Comparison of ENCODE assay signal across 27 mouse cellular contexts in the genomic region with DNA sequence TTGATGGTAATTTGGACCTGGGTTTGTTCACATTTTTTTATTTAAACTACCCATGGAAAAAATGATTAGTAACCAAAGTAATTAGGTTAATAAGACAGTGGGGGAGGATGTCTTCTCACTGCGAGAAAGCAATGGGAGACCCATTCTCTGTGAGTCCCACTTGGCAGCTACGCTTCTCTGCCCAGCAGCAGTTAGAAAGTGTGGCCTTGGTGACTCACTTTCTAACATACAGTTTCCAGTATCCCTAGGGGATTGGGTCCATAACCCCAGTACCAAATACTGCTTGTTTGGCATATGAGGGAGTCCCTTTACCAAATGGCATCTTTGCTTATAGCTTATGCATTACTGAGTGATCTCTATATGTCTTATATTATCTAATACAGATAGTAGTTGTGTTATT. TPM values are rescaled to one million over a fixed set of nuclear protein-coding genes. Genes with fewer than 3 reads are reported as not detected.
DNase-seq lines count a peak whose midpoint lies in the region; ATAC-seq lines count a peak whose summit lies in the region.
"Had no signal": no experiment of that assay in that cellular context is flagged by ENCODE, and none has a peak within 500 bp of the region (broad histone marks: within the 10 kb centered on the region; RNA-seq: fewer than 3 reads in every experiment).

No protein-coding gene starts in this region.

- 0 out of 2 replicates have a peak, but pooled peaks cover 2% of the 10 kb centered on the region for H3K36me3 ChIP-seq in midbrain, embryonic 11.5 days (ENCODE audit: control insufficient read depth, insufficient read depth, low read length)
- H3K36me3 ChIP-seq in midbrain, embryonic 14.5 days (ENCODE audit: control insufficient read depth, insufficient read depth, low read length): peaks cover 8% of the 10 kb centered on the region; the same call in 1 of the 2 replicates

- H3K9me3 ChIP-seq in midbrain, embryonic 11.5 days (ENCODE audit: control insufficient read depth, low read length): no peaks in the 10 kb centered on the region
- no peaks in the 10 kb centered on the region for H3K9me3 ChIP-seq in midbrain, embryonic 14.5 days (ENCODE audit: control insufficient read depth, low read length)
- H3K9me3 ChIP-seq: embryonic facial prominence, embryonic 13.5 days; embryonic facial prominence, embryonic 15.5 days; forebrain, embryonic 12.5 days; G1E had no signal

- DNase-seq in midbrain, embryonic 11.5 days (ENCODE audit: low spot score, missing footprints): peak; percentile 76
- DNase-seq in midbrain, embryonic 14.5 days: no peak
- peak; percentile 32 for DNase-seq in MN1 (ENCODE audit: low spot score)
- DNase-seq in NIH3T3 (ENCODE audit: low read depth): peak; percentile 55
- DNase-seq in right cerebral cortex, postnatal 14 days: no peak
- DNase-seq: adrenal gland, adult 2 months; adrenal gland, postnatal 10 days; adrenal gland, postnatal 25 days; B cell, adult 2 months; cerebellum, adult 11 months; cerebellum, adult 18-20 months; cerebellum, adult 8-10 months; cerebellum, adult 9-11 months; cerebellum, postnatal 14 days; cerebellum, postnatal 36 days; embryo, embryonic 11 days had no signal

- no peak overlapping the region for H3K4me3 ChIP-seq in midbrain, embryonic 11.5 days (ENCODE audit: low read depth, low read length)
- no peak overlapping the region for H3K4me3 ChIP-seq in midbrain, embryonic 14.5 days (replicated peaks; ENCODE audit: low read depth, low read length)
- H3K4me3 ChIP-seq: embryonic facial prominence, embryonic 13.5 days; embryonic facial prominence, embryonic 15.5 days; erythroblast, embryonic 14.5 days; forebrain, embryonic 10.5 days; forebrain, embryonic 12.5 days had no signal

- H3K4me2 ChIP-seq in midbrain, embryonic 11.5 days: no peak overlapping the region
- no peak overlapping the region for H3K4me2 ChIP-seq in midbrain, embryonic 14.5 days (ENCODE audit: low read length)
- H3K4me2 ChIP-seq: embryonic facial prominence, embryonic 13.5 days; embryonic facial prominence, embryonic 15.5 days; forebrain, embryonic 12.5 days had no signal

- H3K4me1 ChIP-seq in midbrain, embryonic 11.5 days (ENCODE audit: control insufficient read depth, insufficient read depth, low read length): no peaks in the 10 kb centered on the region
- 0 out of 2 replicates have a peak, but pooled peaks cover 4% of the 10 kb centered on the region for H3K4me1 ChIP-seq in midbrain, embryonic 14.5 days (ENCODE audit: control insufficient read depth, insufficient read depth, low read length)
- H3K4me1 ChIP-seq: embryonic facial prominence, embryonic 15.5 days had no signal

- H3K27me3 ChIP-seq in midbrain, embryonic 11.5 days (ENCODE audit: control insufficient read depth, insufficient read depth, low read length): no peaks in the 10 kb centered on the region
- H3K27me3 ChIP-seq in midbrain, embryonic 14.5 days (ENCODE audit: control insufficient read depth, insufficient read depth, low read length): no peaks in the 10 kb centered on the region
- H3K27me3 ChIP-seq: CH12.LX; embryonic facial prominence, embryonic 13.5 days; embryonic facial prominence, embryonic 15.5 days; forebrain, embryonic 12.5 days had no signal

- ATAC-seq in midbrain, embryonic 11.5 days (ENCODE audit: low FRiP score): no peak
- ATAC-seq in midbrain, embryonic 14.5 days (ENCODE audit: low FRiP score, low TSS enrichment): no peak
- ATAC-seq in megakaryocyte-erythroid progenitor cell, adult 5-6 weeks (replicated peaks; ENCODE audit: low FRiP score, low TSS enrichment, poor library complexity, severe bottlenecking): no peak
- ATAC-seq: CD4-positive, CD25-positive, alpha-beta regulatory T cell, adult 4 months; forebrain, embryonic 14.5 days; forebrain, embryonic 16.5 days had no signal

- 93% methylated on average over 2 of the region's 2 CpGs for WGBS in midbrain, embryonic 11.5 days
- 86% methylated on average over 2 of the region's 2 CpGs for WGBS in midbrain, embryonic 14.5 days

- no peak overlapping the region for H3K27ac ChIP-seq in midbrain, embryonic 11.5 days (ENCODE audit: low read depth, low read length)
- no peak overlapping the region for H3K27ac ChIP-seq in midbrain, embryonic 14.5 days (replicated peaks; ENCODE audit: low read depth, low read length)
- H3K27ac ChIP-seq: embryonic facial prominence, embryonic 13.5 days; embryonic facial prominence, embryonic 15.5 days; forebrain, embryonic 10.5 days; forebrain, embryonic 12.5 days had no signal

- no peak overlapping the region for H3K9ac ChIP-seq in midbrain, embryonic 11.5 days (ENCODE audit: low read length)
- no peak overlapping the region for H3K9ac ChIP-seq in midbrain, embryonic 14.5 days (replicated peaks; ENCODE audit: low read length)
- H3K9ac ChIP-seq: embryonic facial prominence, embryonic 13.5 days; embryonic facial prominence, embryonic 15.5 days; forebrain, embryonic 12.5 days had no signal

RNA-seq across cellular contexts. Expression of a gene that starts 8.8 kb away (rescaled TPM):
- polyA plus RNA-seq in midbrain, embryonic 11.5 days (2014; fragmentation: Nextera tagmentation; extraction: Ambion mirVana): 51.0 and 58.0 TPM in 2 replicates
- 45.0 and 54.0 TPM in 2 replicates for polyA plus RNA-seq in midbrain, embryonic 14.5 days (2014; fragmentation: Nextera tagmentation; extraction: Ambion mirVana)
- 43.6 and 60.8 TPM in 2 replicates for total RNA-seq in megakaryocyte-erythroid progenitor cell, adult 5-6 weeks (2014; fragmentation: Nextera tagmentation)
- total RNA-seq in megakaryocyte-erythroid progenitor cell, adult 5-6 weeks (2017): 23.8 and 37.2 TPM in 2 replicates

RNA-seq across cellular contexts. Expression of a gene that starts 18.6 kb away (rescaled TPM):
- 67.6 and 72.9 TPM in 2 replicates for polyA plus RNA-seq in midbrain, embryonic 11.5 days (2014; fragmentation: Nextera tagmentation; extraction: Ambion mirVana)
- polyA plus RNA-seq in midbrain, embryonic 14.5 days (2014; fragmentation: Nextera tagmentation; extraction: Ambion mirVana): 67.8 and 90.2 TPM in 2 replicates
- total RNA-seq in megakaryocyte-erythroid progenitor cell, adult 5-6 weeks (2014; fragmentation: Nextera tagmentation): 1.3 and 4.3 TPM in 2 replicates
- 3.4 and 4.4 TPM in 2 replicates for total RNA-seq in megakaryocyte-erythroid progenitor cell, adult 5-6 weeks (2017)
- polyA plus RNA-seq: erythroblast, embryonic 14.5 days had no signal

Comparison
In these comparisons a context has a peak if more than half of its experiments do, and no peak if none do; other contexts are left out.
1. DNase-seq: peak in midbrain, embryonic 11.5 days (single experiment), MN1 (single experiment) and NIH3T3 (single experiment); none in midbrain, embryonic 14.5 days (single experiment) and right cerebral cortex, postnatal 14 days (single experiment).